Mouse (Mus musculus) adrenal gland, postnatal 10 days (tissue): ENCODE measurements at regions not wholly inside any gene's neighbourhood (a gene's known extent, or its start where the extent isn't known, plus 50 kb on each side); places are given as distances from the start of the nearest gene placed in this dataset.
"Not testable (repeated sequence)": the region's sequence is repeated elsewhere in the genome, so short reads cannot be mapped to it uniquely, and the experiment has no call there.

ENCODE experiments used
- DNase-seq: peaks from one replicate; pipeline ENCODE4 v3.0.0; 2021; ENCODE audit warnings: mixed read lengths

DNA sequence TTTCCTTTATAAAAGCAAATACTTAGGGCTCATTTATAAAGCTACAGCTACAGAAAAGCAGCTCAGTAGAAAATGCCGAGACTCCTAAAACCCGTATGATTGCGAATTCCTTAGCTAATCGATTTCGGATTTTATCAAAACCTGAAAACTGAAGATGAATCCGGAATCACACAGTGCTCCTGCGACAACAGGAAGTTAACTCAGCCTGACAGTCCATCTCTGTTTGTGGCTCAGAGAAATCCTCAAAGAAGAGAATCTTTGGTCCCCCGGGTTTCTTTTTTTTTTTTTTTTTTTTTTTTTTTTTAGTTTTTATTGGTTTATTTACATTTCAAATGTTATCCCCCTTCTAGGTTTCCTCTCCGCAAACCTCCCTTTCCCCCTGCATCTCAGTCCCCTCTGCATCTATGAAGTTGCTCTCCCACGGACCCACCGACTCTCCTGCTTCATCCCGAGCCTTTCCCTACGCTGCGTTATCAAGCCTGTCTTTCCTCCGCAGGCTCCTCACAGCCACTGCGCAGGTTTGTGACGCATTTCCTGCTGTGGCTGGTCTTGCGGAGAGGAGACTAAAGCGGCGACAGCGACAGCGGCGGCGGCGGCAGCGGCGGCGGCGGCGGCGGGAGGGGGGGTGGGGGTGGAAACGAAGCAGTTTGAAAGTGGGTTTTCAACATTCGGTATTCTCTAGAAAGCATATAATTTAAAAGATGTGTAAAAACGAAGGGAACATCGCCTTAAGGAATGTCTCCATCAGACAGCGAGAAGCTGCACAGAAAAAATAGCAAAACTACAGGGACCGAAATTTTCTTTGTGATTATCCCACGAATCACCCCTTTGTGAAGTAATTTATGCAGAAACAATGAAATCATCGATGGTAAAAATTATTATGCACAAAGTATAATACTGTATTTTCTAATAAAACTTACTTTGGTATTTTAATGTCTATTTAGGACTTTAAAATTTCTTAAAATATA is 352.3 kb upstream of the Snrpn start:
- peak; percentile 43 for DNase-seq

DNA sequence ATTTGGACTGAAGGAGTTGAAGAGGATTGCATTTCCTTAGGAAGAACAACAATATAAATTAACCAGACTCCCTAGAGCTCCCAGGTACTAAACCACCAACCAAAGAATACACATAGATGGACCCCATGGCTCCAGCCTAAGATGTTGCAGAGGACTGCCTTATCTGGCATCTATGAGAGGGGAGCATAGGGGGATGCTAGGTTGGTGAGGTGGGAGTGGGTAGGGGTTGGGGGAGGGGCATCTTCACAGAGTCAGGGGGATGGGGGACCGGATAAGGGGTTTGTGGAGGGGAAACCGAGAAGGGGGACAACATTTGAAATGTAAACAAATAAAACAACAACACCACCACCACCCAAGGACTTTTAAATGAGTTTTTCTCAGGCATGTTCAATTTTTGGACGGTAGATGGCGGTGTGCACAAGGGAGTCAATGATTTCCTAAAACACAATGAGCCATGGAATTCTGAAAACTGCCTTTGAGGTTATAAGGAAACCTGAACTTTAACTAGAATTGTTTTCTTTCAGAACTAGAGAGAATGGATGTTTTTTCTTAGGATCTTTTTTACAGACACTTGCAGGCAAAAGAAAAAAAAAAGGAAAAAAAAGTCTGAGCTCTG is 347.9 kb upstream of the Snrpn start:
- not testable (repeated sequence) for DNase-seq

DNA sequence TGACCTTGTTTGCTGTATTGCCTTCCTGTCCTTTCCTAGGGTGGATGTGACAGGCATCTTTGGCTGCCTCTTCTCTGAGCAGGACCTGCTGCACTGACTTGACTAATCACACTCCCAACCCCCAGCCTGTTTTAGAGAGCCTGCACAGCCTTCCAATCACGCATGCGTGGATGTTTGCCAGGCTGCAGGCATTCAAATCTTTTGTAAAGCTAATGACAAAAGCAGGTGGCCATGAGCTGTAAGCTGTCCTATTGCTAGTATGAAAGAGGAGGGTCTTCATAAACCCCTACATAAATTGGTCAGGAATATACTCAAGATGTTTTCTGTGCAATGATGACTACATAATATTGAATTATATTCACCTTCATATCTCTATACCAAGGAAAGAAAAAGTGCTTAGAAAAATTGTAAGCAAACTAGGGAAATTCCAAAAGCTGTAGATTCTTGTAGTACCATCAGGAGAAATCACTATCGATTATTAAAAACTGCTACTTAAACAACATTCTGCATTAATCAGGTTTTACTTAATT is 310.1 kb upstream of the Snrpn start:
- DNase-seq, result not testable (repeated sequence)

DNA sequence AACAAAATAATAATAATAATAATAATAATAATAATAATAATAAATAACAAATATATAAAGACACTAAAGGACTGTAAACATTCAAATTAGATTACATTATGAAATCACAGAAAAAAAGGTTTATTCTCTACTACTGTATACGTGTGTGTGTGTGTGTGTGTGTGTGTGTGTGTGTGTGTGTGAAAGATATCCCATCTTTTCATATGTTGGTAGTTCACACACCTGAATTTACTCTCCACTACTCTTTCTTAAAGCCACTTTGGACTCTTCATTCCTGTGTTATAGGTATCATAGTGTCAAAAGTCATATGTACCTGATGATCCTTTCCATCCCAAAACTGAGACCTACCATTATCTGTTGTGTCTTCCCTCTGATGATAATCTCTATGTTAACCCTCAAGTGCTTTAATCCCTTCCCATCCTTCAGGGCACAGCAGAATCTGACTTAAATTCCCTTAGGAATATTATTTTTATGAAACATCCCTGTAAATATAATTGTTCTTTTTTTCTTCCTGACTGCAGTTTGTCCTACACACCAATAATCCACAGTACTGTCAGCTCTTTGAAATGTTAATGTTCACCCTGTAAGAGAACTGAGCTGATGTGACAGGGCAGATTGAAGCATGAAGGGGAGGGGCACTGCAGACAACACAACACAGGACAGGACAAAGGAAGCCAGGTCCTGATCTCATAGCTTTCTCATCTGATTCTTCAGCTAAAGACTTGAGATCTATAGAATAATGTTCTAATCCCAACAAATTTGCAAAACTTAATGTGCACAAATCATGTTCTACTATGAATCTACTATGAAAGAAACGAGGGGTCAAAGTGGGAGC is 309.4 kb upstream of the Snrpn start:
- not testable (repeated sequence) for DNase-seq

DNA sequence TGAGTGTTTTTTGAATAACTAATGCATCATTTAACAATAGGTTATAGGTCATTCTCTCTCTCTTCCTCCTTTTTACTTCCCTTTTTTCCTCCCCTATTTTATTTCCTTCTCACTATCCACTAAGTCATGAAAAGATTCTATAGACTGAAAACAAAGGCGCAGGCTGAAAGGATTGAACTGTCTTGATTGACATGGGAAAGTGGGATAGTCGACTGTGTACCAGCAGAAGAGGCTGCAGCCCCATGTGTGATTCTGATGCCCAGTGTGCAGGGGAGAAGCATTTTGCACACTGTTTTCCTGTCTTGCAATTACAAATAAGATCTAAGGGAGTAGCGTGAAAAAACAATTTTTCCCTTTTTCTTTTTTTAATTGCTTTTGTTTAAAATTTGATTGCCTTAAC is 298.8 kb upstream of the Snrpn start:
- no peak for DNase-seq

DNA sequence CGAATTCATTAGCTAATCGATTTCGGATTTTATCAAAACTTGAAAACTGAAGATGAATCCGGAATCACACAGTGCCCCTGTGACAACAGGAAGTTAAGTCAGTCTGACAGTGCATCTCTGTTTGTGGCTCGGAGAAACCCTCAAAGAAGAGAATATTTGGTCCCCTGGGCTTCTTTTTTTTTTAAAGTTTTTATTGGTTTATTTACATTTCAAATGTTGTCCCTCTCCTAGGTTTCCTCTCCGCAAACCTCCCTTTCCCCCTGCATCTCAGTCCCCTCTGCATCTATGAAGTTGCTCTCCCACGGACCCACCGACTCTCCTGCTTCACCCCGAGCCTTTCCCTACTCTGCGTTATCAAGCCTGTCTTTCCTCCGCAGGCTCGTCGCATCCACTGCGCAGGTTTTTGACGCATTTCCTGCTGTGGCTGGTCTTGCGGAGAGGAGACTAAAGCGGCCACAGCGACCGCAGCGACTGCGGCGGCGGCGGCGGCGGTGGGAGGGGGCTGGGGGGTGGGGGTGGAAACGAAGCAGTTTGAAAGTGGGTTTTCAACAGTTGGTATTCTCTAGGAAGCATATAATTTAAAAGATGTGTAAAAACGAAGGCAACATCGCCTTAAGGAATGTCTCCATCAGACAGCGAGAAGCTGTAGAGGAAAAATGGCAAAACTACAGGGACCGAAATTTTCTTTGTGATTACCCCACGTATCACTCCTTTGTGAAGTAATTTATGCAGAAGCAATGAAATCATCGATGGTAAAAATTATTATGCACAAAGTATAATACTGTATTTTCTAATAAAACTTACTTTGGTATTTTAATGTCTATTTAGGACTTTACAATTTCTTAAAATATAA is 251.2 kb upstream of the Snrpn start:
- DNase-seq, result peak; percentile 46

DNA sequence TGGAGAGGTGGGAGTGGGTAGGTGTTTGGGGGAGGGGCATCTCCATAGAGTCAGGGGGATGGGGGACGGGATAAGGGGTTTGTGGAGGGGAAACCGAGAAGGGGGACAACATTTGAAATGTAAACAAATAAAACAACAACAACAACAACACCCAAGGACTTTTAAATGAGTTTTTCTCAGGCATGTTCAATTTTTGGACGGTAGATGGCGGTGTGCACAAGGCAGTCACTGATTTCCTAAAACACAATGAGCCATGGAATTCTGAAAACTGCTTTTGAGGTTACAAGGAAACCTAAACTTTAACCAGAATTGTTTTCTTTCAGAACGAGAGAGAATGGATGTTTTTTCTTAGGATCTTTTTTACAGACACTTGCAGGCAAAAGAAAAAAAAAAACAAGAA is 246.9 kb upstream of the Snrpn start:
- DNase-seq, result not testable (repeated sequence)

DNA sequence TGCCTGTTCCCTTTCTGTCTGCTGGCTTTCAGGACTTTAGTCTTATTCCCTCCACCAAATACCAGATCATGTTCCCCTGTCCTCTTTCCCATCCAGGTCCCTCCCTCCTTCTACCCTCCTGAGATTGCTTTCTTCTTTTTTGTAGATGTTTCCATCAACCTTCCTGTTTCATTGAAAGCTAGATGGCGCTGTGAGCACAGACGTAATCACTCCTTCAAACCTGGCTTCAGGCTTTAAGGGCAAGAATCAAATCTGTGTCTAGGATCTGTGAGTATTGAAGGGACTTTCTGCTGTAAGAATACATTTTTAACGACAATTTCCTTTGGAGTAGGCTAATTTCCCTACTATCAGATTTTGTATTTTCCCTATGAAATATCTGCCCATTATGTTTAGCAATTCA is 234.0 kb upstream of the Snrpn start:
- DNase-seq, result not testable (repeated sequence)

DNA sequence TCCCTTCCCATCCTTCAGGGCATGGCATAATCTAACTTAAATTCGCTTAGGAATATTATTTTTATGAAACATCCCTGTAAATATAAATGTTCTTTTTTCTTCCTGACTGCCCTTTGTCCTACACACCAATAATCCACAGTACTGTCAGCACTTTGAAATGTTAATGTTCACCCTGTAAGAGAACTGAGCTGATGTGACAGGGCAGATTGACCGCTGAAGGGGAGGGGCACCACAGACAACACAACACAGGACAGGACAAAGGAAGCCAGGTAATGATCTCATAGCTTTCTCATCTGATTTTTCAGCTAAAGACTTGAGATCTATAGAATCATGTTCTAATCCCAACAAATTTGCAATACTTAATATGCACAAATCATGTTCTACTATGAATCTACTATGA is 212.2 kb upstream of the Snrpn start:
- not testable (repeated sequence) for DNase-seq
